Comparison of ENCODE assay signal across 22 mouse cellular contexts in genomic region chr5:120325386-120325910, GRCm38 (mm10).
DNase-seq lines count a peak whose midpoint lies in the region; ATAC-seq and TF ChIP-seq lines count a peak whose summit lies in the region.
"Had no signal": no experiment of that assay in that cellular context is flagged by ENCODE, and none has a peak within 500 bp of the region (broad histone marks: within the 10 kb centered on the region; RNA-seq: fewer than 3 reads in every experiment).

No protein-coding gene starts in this region.

- H3K27ac ChIP-seq in heart, embryonic 13.5 days (replicated peaks) = no peak overlapping the region
- no peak overlapping the region for H3K27ac ChIP-seq in lung, embryonic 16.5 days (ENCODE audit: low read length)
- H3K27ac ChIP-seq: layer of hippocampus, adult 2 months; left cerebral cortex, adult 2 months; midbrain, embryonic 15.5 days; stomach, embryonic 15.5 days had no signal

- no peak for TF ChIP-seq POLR2A in lung, adult 2 months (IDR thresholded peaks at IDR 0.05; ENCODE audit: borderline replicate concordance, extremely low read depth, low read depth, low read length)

- H3K27me3 ChIP-seq in heart, embryonic 13.5 days (replicated peaks) = peaks cover 75% of the 10 kb centered on the region
- H3K27me3 ChIP-seq in lung, embryonic 16.5 days (ENCODE audit: control insufficient read depth, insufficient read depth, low read depth, low read length) = peaks cover 24% of the 10 kb centered on the region
- H3K27me3 ChIP-seq: midbrain, embryonic 15.5 days had no signal

- H3K4me2 ChIP-seq in heart, embryonic 13.5 days = peak overlapping the region; percentile 28
- H3K4me2 ChIP-seq in lung, embryonic 16.5 days (ENCODE audit: low read depth, low read length) = no peak overlapping the region
- H3K4me2 ChIP-seq: midbrain, embryonic 15.5 days; stomach, embryonic 15.5 days had no signal

- TF ChIP-seq CTCF in lung, adult 2 months (IDR thresholded peaks at IDR 0.05; ENCODE audit: insufficient read depth, low read length) = no peak

- H3K4me1 ChIP-seq in heart, embryonic 13.5 days = peaks cover 7% of the 10 kb centered on the region; the same call in 1 of the 2 replicates
- no peaks in the 10 kb centered on the region for H3K4me1 ChIP-seq in lung, embryonic 16.5 days (replicated peaks; ENCODE audit: control insufficient read depth, insufficient read depth, low read length)
- H3K4me1 ChIP-seq in lung, adult 2 months (ENCODE audit: control insufficient read depth, insufficient read depth, low read length) = no peaks in the 10 kb centered on the region
- H3K4me1 ChIP-seq: megakaryocyte, embryonic 14.5 days; stomach, embryonic 15.5 days had no signal

- ATAC-seq in heart, embryonic 13.5 days (ENCODE audit: extremely low read depth, insufficient number of reproducible peaks, low FRiP score, low TSS enrichment) = no peak; the same call in 1 of the 2 replicates
- ATAC-seq in lung, embryonic 16.5 days (ENCODE audit: low read depth) = peak; percentile 47; the same call in 1 of the 2 replicates
- ATAC-seq: forebrain, embryonic 14.5 days; midbrain, embryonic 15.5 days had no signal

- no peak for DNase-seq in heart, adult 8-10 months (ENCODE audit: low spot score)
- DNase-seq in lung, adult 2 months = no peak
- DNase-seq in lung, postnatal 10 days = peak; percentile 60
- peak; percentile 32 to 69 for DNase-seq in lung, postnatal 4 days
- no peak for DNase-seq in embryo, embryonic 9.5 days (ENCODE audit: extremely low spot score)
- DNase-seq: adrenal gland, adult 8-10 months; cerebellum, adult 9-10 months; gastrocnemius, postnatal 36 days; heart, postnatal 10 days; kidney, adult 8-10 months; kidney, postnatal 14 days; left cerebral cortex, postnatal 4 days; liver; retina, postnatal 1 day had no signal

- no peak overlapping the region for H3K9ac ChIP-seq in heart, embryonic 13.5 days
- no peak overlapping the region for H3K9ac ChIP-seq in lung, embryonic 16.5 days (ENCODE audit: low read length)
- H3K9ac ChIP-seq: midbrain, embryonic 15.5 days; stomach, embryonic 15.5 days had no signal

- WGBS in heart, embryonic 13.5 days = 26% methylated on average over 16 of the region's 16 CpGs
- whole genome bisulfite sequencing in lung, embryonic 16.5 days = 36% methylated on average over 16 of the region's 16 CpGs
- 37% methylated on average over 16 of the region's 16 CpGs for WGBS in lung, adult 2 months

- no peaks in the 10 kb centered on the region for H3K36me3 ChIP-seq in heart, embryonic 13.5 days
- no peaks in the 10 kb centered on the region for H3K36me3 ChIP-seq in lung, embryonic 16.5 days (ENCODE audit: control insufficient read depth, insufficient read depth, low read length)
- H3K36me3 ChIP-seq: midbrain, embryonic 15.5 days; stomach, embryonic 15.5 days had no signal

- H3K9me3 ChIP-seq in heart, embryonic 13.5 days = no peaks in the 10 kb centered on the region
- no peaks in the 10 kb centered on the region for H3K9me3 ChIP-seq in lung, embryonic 16.5 days (ENCODE audit: control insufficient read depth, low read length)
- H3K9me3 ChIP-seq: midbrain, embryonic 15.5 days; stomach, embryonic 15.5 days had no signal

- no peak overlapping the region; the same call in 1 of the 2 replicates for H3K4me3 ChIP-seq in heart, embryonic 13.5 days
- no peak overlapping the region for H3K4me3 ChIP-seq in lung, embryonic 16.5 days (ENCODE audit: low read length)
- H3K4me3 ChIP-seq in lung, adult 2 months (replicated peaks; ENCODE audit: extremely low read depth, low read depth, low read length) = no peak overlapping the region
- H3K4me3 ChIP-seq: layer of hippocampus, adult 2 months; left cerebral cortex, adult 2 months; megakaryocyte, embryonic 14.5 days; midbrain, embryonic 15.5 days; stomach, embryonic 15.5 days had no signal

Comparison
In these comparisons a context has a peak if more than half of its experiments do, and no peak if none do; other contexts are left out.
1. DNase-seq: peak in lung, postnatal 10 days (single experiment) and lung, postnatal 4 days (2 of 2); none in heart, adult 8-10 months (single experiment), lung, adult 2 months (single experiment) and embryo, embryonic 9.5 days (single experiment).